Mouse (Mus musculus) adrenal gland, postnatal 10 days (tissue): ENCODE results near the gene Olfr957. TPM values are rescaled to one million over a fixed set of nuclear protein-coding genes. Genes with fewer than 3 reads are reported as not detected.

ENCODE experiments used
- DNase-seq: peaks from one replicate; pipeline ENCODE4 v3.0.0; 2021; ENCODE audit warnings: mixed read lengths
- long read RNA-seq, 2 experiments: library from polyadenylated mRNA; stranded (forward); transcript quantifications; one replicate each; pipeline ENCODE4 v2.0.0; 2021
- total RNA-seq, 2 experiments: library from RNA; stranded (reverse); gene quantifications; 2 replicates each; pipeline ENCODE4 v1.2.3; 2021

The Olfr957 gene
- not detected for total RNA-seq
- long read RNA-seq, experiment 1, result 0 reads
- long read RNA-seq, experiment 2, result 0 reads

- DNase-seq, result no peak
These were observed at the start of gene Olfr957 for GRCm38 (mm10) chr9:39515531-39515930. Gene Olfr957, minus strand, starts transcription at chr9:39515809.

- DNase-seq, result no peak
These were observed 42.7 kb upstream of the Olfr957 start for GRCm38 (mm10) chr9:39558349-39558647.

GRCm38 (mm10) chr9:39557529-39558348 lies 42.1 kb upstream of the Olfr957 start:
- no peak for DNase-seq

GRCm38 (mm10) chr9:39553946-39554345 lies 38.3 kb upstream of the Olfr957 start, which contains the start of gene Olfr958:
Gene Olfr958, minus strand, starts transcription at chr9:39554054.
- peak; percentile 13 for DNase-seq

GRCm38 (mm10) chr9:39550806-39551205 lies 35.2 kb upstream of the Olfr957 start:
- DNase-seq, result peak; percentile 6

GRCm38 (mm10) chr9:39523616-39524285 lies 8.1 kb upstream of the Olfr957 start:
- no peak for DNase-seq

GRCm38 (mm10) chr9:39518595-39518994 lies 3.0 kb upstream of the Olfr957 start:
- DNase-seq, result no peak

- DNase-seq, result no peak
These were observed 6.2 kb downstream of the Olfr957 start for GRCm38 (mm10) chr9:39509412-39509811.

- peak; percentile 67 for DNase-seq
These were observed 6.6 kb downstream of the Olfr957 start for GRCm38 (mm10) chr9:39508998-39509397.

- no peak for DNase-seq
These were observed 21.7 kb downstream of the Olfr957 start, which contains the start of gene Olfr44 for GRCm38 (mm10) chr9:39493895-39494294. Gene Olfr44, minus strand, starts transcription at chr9:39493995.

GRCm38 (mm10) chr9:39471844-39472243 lies 43.8 kb downstream of the Olfr957 start, which contains the start of gene Olfr955:
Gene Olfr955, minus strand, starts transcription at chr9:39471944.
- no peak for DNase-seq

Other genes starting within 250 kb of the Olfr957 start
- gene Olfr945, start 239.0 kb downstream of the Olfr957 start, total RNA-seq, result not detected
- gene Olfr948, start 189.8 kb downstream of the Olfr957 start, total RNA-seq, result not detected
- gene Olfr951, start 128.4 kb downstream of the Olfr957 start, total RNA-seq, result not detected
- not detected for gene Olfr952, start 88.7 kb downstream of the Olfr957 start, total RNA-seq
- not detected for gene Olfr954, start 59.1 kb downstream of the Olfr957 start, total RNA-seq
- not detected for gene Olfr955, start 43.9 kb downstream of the Olfr957 start, total RNA-seq
- gene Olfr44, start 21.8 kb downstream of the Olfr957 start, total RNA-seq, result not detected
- not detected for gene Olfr958, start 38.2 kb upstream of the Olfr957 start, total RNA-seq
- not detected for gene Olfr959, start 59.8 kb upstream of the Olfr957 start, total RNA-seq
- 10 to 100 TPM; 15.4 to 20.6 TPM for gene AW551984, start 88.6 kb upstream of the Olfr957 start, total RNA-seq
- gene Olfr148, start 94.8 kb upstream of the Olfr957 start, total RNA-seq, result not detected
- not detected for gene Olfr960, start 105.6 kb upstream of the Olfr957 start, total RNA-seq
- gene Olfr961, start 129.3 kb upstream of the Olfr957 start, total RNA-seq, result not detected
- gene Olfr963, start 151.4 kb upstream of the Olfr957 start, total RNA-seq, result not detected
- gene Olfr149, start 191.3 kb upstream of the Olfr957 start, total RNA-seq, result not detected
- not detected for gene Olfr965, start 195.5 kb upstream of the Olfr957 start, total RNA-seq
- gene Olfr150, start 215.2 kb upstream of the Olfr957 start, total RNA-seq, result not detected
- gene Olfr967, start 230.4 kb upstream of the Olfr957 start, total RNA-seq, result not detected